Mouse (Mus musculus) hindbrain, embryonic 12.5 days (tissue): ENCODE results near the gene Odf3l1. TPM values are rescaled to one million over a fixed set of nuclear protein-coding genes. Genes with fewer than 3 reads are reported as not detected.
A peak's percentile ranks its signal among the peaks of the same experiment; 100 is the strongest.

Source experiments
- ATAC-seq: fragments of 200-750 bp; cut with Nextera tagmentation; 2 replicates; pipeline ENCODE4 v1.8.0; 2017; ENCODE audit warnings: moderate TSS enrichment; ENCODE audit not compliant: low FRiP score
- H3K27ac ChIP-seq: fragments of 300-500 bp; sonication (generic); 2 replicates; pipeline ENCODE4 v1.5.1; 2016; ENCODE audit warnings: mild to moderate bottlenecking
- H3K27me3 ChIP-seq: fragments of 300-500 bp; sonication (generic); 2 replicates; pipeline ENCODE4 v1.6.1; 2016; ENCODE audit warnings: mild to moderate bottlenecking
- H3K36me3 ChIP-seq: fragments of 300-500 bp; sonication (generic); 2 replicates; pipeline ENCODE4 v1.6.1; 2016; ENCODE audit warnings: mild to moderate bottlenecking
- H3K4me1 ChIP-seq: fragments of 300-500 bp; sonication (generic); 2 replicates; pipeline ENCODE4 v1.6.1; 2016
- H3K4me2 ChIP-seq: fragments of 300-500 bp; sonication (generic); replicated peaks from 2 replicates; pipeline ENCODE4 v1.6.1; 2016; ENCODE audit warnings: mild to moderate bottlenecking
- H3K4me3 ChIP-seq: fragments of 300-500 bp; sonication (generic); 2 replicates; pipeline ENCODE4 v1.5.1; 2016; ENCODE audit warnings: mild to moderate bottlenecking
- H3K9ac ChIP-seq: fragments of 300-500 bp; sonication (generic); 2 replicates; pipeline ENCODE4 v1.6.1; 2016; ENCODE audit warnings: mild to moderate bottlenecking, moderate library complexity
- H3K9me3 ChIP-seq: fragments of 300-500 bp; sonication (generic); replicated peaks from 2 replicates; pipeline ENCODE4 v1.6.1; 2016; ENCODE audit warnings: mild to moderate bottlenecking
- WGBS: fragments of 180-500 bp; shearing (Covaris S2); methylation state at CpG from one replicate; pipeline ENCODE4 v1.1.7; 2016; 5-methylcytosine and 5-hydroxymethylcytosine counted together
- polyA plus RNA-seq: library from polyadenylated mRNA; unstranded; fragments of >200 nt; fragmentation: Nextera tagmentation; extraction: Ambion mirVana; gene quantifications from 2 replicates; pipeline ENCODE4 v1.2.1, GENCODE M21; 2016

The Odf3l1 gene
- polyA plus RNA-seq, 1 experiment from 2014 or later, result 0.54 TPM

DNA sequence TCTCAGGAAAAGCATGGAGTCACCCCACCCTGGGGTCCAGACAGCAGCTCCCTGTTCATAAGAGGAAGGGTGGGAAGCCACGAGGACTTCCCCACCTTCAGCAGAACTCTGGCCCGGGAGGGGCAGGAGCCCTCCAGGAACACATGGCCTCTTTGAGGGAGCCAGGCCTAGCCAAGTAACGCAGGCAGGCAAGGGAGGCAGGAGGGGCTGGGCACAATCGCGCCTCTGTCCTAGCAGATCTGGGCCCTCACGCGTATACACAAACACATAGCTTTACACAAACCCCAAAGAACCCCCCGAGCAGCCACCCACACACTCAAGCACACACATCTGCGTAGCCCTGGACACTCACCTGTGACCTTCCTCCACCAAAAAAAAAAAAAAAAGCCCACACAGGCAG is 16.3 kb upstream of the Odf3l1 start:
- Histone ChIP-seq H3K4me2 (no peak overlapping the region), H3K36me3 (no peaks in the 10 kb centered on the region), H3K9ac (peak overlapping the region; percentile 13; the same call in 1 of the 2 replicates), H3K4me3 (no peak overlapping the region), H3K9me3 (no peaks in the 10 kb centered on the region), H3K27me3 (no peaks in the 10 kb centered on the region; the same call in 1 of the 2 replicates), H3K27ac (peak overlapping the region; percentile 62), H3K4me1 (peaks cover 19% of the 10 kb centered on the region)
- WGBS, result 56% methylated on average over 9 of the region's 9 CpGs
- ATAC-seq, result no peak

DNA sequence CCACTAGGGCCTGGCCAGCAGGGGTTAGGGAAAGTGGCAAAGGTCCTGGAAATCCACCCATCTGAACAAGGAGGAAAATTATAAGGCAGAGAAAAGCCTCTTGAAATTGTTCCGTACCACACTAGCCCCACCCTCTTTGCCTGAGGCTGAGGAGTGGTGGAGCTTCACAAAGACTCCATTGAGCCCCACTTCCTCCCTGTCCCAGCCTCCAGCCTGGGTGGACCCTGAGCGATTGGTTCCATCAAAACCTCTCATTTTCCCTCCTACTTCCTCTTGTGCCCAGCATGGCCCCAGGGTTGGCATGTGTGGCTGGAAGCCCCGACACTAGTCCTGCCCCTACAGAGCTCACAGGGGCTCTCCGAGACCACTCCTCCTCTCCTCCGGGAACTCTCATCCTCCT is 12.8 kb upstream of the Odf3l1 start:
- Histone ChIP-seq H3K27ac (no peak overlapping the region), H3K4me2 (no peak overlapping the region), H3K9me3 (no peaks in the 10 kb centered on the region), H3K4me1 (peaks cover 13% of the 10 kb centered on the region), H3K36me3 (no peaks in the 10 kb centered on the region), H3K27me3 (0 out of 2 replicates have a peak, but pooled peaks cover 4% of the 10 kb centered on the region), H3K4me3 (no peak overlapping the region), H3K9ac (no peak overlapping the region)
- no peak for ATAC-seq
- 71% methylated on average over 5 of the region's 5 CpGs for WGBS

DNA sequence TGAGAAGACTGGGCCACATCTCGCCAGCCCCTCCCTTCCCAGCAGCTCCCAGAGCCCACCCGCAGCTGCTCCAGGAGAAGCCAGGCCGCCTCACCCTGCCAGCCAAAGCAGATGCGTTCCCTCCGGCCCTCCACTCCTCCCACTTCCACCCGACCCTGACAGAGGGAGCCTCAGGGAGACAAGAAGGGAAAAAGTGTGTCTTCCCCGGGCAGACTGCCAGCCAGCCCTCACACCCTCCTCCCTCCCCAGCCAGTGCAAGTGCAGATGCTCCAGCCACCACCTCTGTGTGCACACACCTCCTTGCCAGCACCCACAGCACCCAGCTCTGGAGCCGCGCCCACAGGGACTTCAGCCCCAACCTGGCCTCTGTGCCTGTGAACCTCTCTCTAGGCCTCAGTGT is 12.3 kb upstream of the Odf3l1 start:
- 0 out of 2 replicates have a peak, but pooled peaks cover 4% of the 10 kb centered on the region for H3K27me3 ChIP-seq
- H3K9me3 ChIP-seq, result no peaks in the 10 kb centered on the region
- no peaks in the 10 kb centered on the region for H3K36me3 ChIP-seq
- H3K27ac ChIP-seq, result no peak overlapping the region
- 51% methylated on average over 9 of the region's 9 CpGs for WGBS
- H3K4me3 ChIP-seq, result no peak overlapping the region
- no peak overlapping the region for H3K9ac ChIP-seq
- no peak overlapping the region for H3K4me2 ChIP-seq
- ATAC-seq, result no peak
- peaks cover 9% of the 10 kb centered on the region; the same call in 1 of the 2 replicates for H3K4me1 ChIP-seq

DNA sequence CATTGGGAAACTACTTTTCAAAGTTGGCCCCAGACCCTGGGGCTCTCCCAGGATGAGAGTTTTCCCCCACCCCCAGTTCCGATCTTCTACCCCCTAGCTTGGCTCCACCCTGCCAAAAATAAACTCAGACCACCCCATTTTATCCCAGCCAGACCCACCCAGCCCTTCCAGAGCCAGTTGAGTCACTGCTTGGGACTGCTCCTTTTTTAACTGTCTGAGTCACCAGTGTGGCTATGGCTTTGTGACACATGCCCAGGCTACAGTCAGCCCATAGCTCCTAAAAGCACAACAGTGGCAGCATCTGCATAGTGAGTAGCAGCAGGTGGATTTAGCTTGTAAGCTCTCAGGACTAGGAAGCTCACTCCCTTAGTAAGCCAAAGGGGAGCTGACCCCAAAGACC is 8.6 kb upstream of the Odf3l1 start:
- Histone ChIP-seq H3K4me1 (peaks cover 16% of the 10 kb centered on the region), H3K36me3 (no peaks in the 10 kb centered on the region), H3K9ac (no peak overlapping the region), H3K4me2 (no peak overlapping the region), H3K27me3 (peaks cover 5% of the 10 kb centered on the region; the same call in 1 of the 2 replicates), H3K4me3 (no peak overlapping the region), H3K9me3 (no peaks in the 10 kb centered on the region), H3K27ac (no peak overlapping the region)
- ATAC-seq, result no peak
- WGBS, result 78% methylated on average over 1 of the region's 1 CpGs

DNA sequence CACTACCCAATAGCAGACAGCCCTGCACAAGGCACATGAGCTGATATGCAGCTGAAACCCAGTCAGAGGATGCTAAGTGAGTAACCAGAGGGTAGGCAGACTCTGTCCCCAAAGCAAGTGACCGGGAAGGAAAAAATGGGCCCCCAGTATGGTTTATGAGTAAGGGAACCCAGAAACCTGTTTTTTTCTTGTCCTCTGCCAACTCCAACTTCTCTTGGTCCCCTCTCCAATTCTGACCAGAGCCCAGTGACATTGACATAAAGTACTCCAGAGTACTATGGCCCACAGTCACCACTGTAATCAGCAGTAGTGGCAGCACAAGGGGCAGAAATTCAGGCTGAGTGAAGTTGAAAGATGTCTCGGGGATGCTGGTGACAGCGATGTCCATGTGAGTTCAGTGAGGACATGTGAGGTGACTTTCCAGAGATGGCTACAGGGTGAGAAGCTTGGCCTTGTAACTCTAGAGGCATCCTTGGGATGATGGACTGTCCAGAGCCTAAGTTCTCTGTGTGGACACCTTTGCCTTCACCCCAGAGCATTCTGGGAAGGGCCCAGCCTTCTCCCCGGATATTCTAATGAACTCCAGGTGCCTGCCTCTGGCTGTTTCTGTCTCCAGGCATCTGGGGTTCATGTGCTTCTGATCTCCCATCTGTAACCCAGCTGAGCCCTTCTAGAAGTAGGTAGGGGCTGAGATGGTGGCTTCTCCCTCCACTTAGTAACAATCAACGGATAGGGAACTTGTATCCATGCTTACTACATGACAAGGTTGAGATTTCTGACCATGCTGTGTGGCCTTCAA is 7.8 kb upstream of the Odf3l1 start:
- no peak for ATAC-seq
- Histone ChIP-seq H3K27ac (no peak overlapping the region), H3K4me1 (peaks cover 21% of the 10 kb centered on the region), H3K9ac (no peak overlapping the region), H3K4me3 (no peak overlapping the region), H3K27me3 (peaks cover 9% of the 10 kb centered on the region; the same call in 1 of the 2 replicates), H3K4me2 (no peak overlapping the region), H3K9me3 (no peaks in the 10 kb centered on the region), H3K36me3 (no peaks in the 10 kb centered on the region)
- whole genome bisulfite sequencing, result 80% methylated on average over 5 of the region's 5 CpGs

DNA sequence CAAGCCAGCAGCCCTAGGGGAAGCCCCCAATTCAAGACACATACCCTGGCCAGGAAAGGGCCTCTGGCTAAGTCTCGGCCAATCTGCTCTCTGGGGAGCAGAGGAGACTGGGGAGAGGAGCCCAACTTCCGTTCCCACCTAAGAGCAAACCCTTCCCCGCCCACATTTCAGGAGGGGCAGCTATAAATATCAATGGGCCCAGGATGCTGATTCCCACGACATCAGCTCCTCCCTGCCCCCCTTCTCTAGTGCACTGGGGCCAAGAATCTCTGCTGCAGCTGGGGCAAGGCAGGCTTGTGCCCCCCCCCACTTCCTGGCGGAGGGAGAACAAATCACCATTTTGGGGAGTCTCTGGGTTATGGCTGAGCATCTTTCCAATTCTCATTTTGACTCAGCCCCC is 6.7 kb upstream of the Odf3l1 start:
- no peak for ATAC-seq
- no peak overlapping the region; the same call in 1 of the 2 replicates for H3K9ac ChIP-seq
- H3K4me1 ChIP-seq, result peaks cover 18% of the 10 kb centered on the region
- no peak overlapping the region for H3K4me2 ChIP-seq
- 56% methylated on average over 5 of the region's 5 CpGs for WGBS
- peaks cover 18% of the 10 kb centered on the region for H3K27me3 ChIP-seq
- no peak overlapping the region for H3K4me3 ChIP-seq
- no peak overlapping the region for H3K27ac ChIP-seq
- no peaks in the 10 kb centered on the region for H3K36me3 ChIP-seq
- H3K9me3 ChIP-seq, result no peaks in the 10 kb centered on the region

DNA sequence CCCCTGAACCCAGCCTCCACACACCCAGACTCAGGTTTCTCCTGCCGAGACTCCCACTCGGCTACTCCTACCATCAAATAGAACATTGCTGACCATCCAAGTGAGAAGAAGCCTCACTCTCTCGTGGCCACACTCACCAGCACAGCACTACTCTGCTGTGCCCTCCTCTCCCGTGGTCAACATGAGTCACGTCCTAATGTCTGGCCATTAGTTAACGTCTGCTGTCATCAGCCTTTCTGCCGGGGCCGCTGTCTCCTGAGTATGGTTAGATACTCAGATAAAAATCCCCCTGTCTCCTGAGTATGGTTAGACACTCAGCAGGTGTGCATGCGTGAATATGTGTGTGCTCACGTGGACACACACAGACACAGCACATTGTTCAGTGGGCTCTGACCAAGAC is 6.3 kb upstream of the Odf3l1 start:
- Histone ChIP-seq H3K27ac (no peak overlapping the region), H3K9me3 (no peaks in the 10 kb centered on the region), H3K4me1 (peaks cover 18% of the 10 kb centered on the region), H3K4me3 (no peak overlapping the region), H3K9ac (no peak overlapping the region; the same call in 1 of the 2 replicates), H3K27me3 (peaks cover 22% of the 10 kb centered on the region), H3K4me2 (no peak overlapping the region), H3K36me3 (no peaks in the 10 kb centered on the region)
- no peak for ATAC-seq
- WGBS, result 64% methylated on average over 10 of the region's 10 CpGs

DNA sequence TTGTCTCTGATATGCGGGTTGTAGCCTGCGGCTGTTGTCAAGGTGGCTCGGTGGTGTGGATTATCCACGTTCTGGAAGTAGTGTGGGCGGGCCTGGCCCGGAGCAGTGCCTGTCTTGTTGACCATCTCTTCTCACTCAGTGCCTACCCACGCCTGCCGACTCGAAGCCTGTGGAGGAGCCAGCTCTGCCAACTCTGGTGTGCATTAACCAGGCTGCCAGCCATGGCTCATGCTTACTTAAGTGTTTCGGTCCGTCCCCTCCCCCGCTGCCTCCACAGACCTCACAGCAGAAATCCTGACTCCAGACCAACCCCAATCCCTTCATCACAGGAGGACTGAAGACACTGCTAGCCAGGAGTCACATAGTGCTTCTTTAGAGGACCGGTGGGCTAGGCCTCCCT is 5.1 kb upstream of the Odf3l1 start:
- peaks cover 22% of the 10 kb centered on the region for H3K4me1 ChIP-seq
- no peak overlapping the region for H3K27ac ChIP-seq
- H3K27me3 ChIP-seq, result peaks cover 34% of the 10 kb centered on the region
- WGBS, result 87% methylated on average over 13 of the region's 13 CpGs
- no peak overlapping the region for H3K4me3 ChIP-seq
- ATAC-seq, result no peak
- no peaks in the 10 kb centered on the region for H3K9me3 ChIP-seq
- H3K4me2 ChIP-seq, result no peak overlapping the region
- no peaks in the 10 kb centered on the region for H3K36me3 ChIP-seq
- H3K9ac ChIP-seq, result no peak overlapping the region

DNA sequence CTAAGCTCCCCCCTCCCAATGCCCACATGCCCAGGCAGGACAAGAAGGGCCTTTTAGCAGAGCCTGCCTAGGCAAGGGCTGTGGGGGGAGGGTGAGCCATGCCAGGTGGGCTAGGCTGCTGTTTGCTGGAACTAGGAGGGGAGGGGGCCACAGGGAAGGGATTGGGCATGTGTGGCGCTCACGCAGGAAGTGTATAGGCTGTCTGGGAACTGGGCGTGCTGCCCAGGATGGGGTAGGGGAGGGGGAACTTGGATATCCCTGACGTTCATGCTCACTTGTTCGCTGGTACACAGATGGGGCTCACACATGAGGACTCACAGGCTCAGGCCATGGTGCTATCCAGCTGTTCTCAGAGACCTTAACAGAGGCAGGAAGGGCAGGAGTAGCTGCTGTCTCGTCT is 3.8 kb upstream of the Odf3l1 start:
- WGBS, result 32% methylated on average over 6 of the region's 6 CpGs
- Histone ChIP-seq H3K9ac (no peak overlapping the region), H3K27ac (peak overlapping the region; percentile 36; the same call in 1 of the 2 replicates), H3K4me1 (peaks cover 30% of the 10 kb centered on the region), H3K4me3 (no peak overlapping the region), H3K4me2 (no peak overlapping the region; the same call in 1 of the 2 replicates), H3K9me3 (no peaks in the 10 kb centered on the region), H3K36me3 (no peaks in the 10 kb centered on the region), H3K27me3 (peaks cover 41% of the 10 kb centered on the region)
- ATAC-seq, result peak; percentile 53

DNA sequence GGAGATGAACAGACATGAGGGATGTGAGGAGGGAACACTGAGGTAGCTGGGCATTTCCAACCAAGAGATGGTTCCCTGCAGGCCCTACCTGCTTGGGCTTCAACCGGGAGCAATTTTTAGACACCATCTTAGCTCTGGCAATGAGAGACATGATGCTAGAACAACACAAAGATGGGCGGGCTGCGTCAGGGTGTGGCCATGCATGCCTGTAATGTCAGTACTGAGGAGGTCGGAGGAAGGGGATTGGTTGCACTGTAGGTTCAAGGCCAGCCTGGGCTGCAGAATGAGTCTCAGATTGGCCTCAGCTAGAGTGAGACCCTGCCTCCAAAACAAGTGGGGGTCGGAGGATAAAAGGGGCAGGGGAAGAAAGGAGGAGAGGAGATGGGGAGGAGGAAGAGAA is 2.0 kb upstream of the Odf3l1 start:
- H3K36me3 ChIP-seq, result no peaks in the 10 kb centered on the region
- no peak overlapping the region for H3K27ac ChIP-seq
- H3K27me3 ChIP-seq, result peaks cover 42% of the 10 kb centered on the region
- ATAC-seq, result no peak
- peak overlapping the region; percentile 50; the same call in 1 of the 2 replicates for H3K4me2 ChIP-seq
- 85% methylated on average over 5 of the region's 5 CpGs for WGBS
- no peaks in the 10 kb centered on the region for H3K9me3 ChIP-seq
- H3K9ac ChIP-seq, result no peak overlapping the region
- H3K4me1 ChIP-seq, result peaks cover 29% of the 10 kb centered on the region
- H3K4me3 ChIP-seq, result no peak overlapping the region

DNA sequence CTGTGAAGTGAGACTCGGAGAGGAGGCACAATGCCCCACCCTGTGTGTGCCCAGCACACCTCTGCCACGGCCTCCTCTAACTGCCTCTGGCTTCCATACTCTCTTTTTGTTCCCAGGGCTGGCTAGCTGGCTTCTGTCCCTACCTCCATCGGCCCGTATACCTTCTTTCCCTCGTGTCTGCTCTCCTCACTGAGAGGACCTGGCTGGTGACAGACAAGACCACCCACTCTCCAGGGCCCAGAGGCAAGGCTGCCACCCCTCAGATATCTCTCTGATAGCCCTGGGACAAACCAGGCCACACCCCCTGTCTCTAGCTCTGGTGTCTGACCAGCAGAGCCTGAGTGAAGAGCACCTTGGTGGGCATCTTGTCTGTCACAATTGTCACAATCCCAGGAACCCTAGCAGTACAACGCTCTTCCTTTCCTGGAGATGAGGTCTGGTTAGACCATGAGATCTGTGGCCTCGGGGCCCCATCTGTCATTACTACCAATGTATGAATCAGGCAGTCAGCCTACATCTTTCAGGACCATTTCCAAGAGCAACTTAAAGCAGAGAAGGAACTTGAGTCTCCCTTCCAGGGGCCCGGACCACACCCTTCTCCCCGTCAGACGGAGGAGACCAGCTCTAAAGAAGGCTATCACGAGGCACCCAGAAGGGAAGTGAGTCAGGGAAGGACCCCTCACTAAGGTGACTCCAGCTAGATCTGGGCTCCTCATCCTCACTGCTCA is 1.4 kb upstream of the Odf3l1 start:
- H3K36me3 ChIP-seq, result no peaks in the 10 kb centered on the region
- peaks cover 23% of the 10 kb centered on the region for H3K4me1 ChIP-seq
- peaks cover 42% of the 10 kb centered on the region for H3K27me3 ChIP-seq
- peak overlapping the region; percentile 50 for H3K4me2 ChIP-seq
- ATAC-seq, result no peak
- no peak overlapping the region for H3K9ac ChIP-seq
- no peaks in the 10 kb centered on the region for H3K9me3 ChIP-seq
- H3K27ac ChIP-seq, result no peak overlapping the region
- peak overlapping the region; percentile 29 for H3K4me3 ChIP-seq
- WGBS, result 78% methylated on average over 11 of the region's 11 CpGs

DNA sequence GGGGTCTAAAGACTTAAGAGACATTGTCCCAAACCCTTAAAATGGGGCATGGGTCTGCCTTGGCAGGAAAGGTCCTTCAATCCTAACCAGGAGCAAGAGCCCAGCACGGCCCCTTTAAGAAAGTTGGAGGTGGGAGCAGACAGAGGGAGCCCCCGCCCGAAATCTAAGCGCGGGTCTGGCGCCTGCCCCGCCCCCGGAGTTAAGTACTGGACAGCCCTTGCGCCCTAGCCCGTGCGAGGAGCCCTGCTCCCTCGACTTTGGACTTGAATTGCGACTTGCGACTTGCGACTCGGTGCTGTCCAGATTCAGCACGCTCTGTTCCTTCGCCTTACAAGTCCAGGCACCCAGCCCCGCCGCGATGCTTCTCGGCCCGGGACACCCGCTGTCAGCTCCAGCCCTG is 353 bp upstream of the Odf3l1 start, which contains the start of gene Cspg4:
Gene Cspg4, plus strand, starts transcription at position 202 of the 400 bp plus-strand sequence.
- Histone ChIP-seq H3K4me1 (peaks cover 23% of the 10 kb centered on the region), H3K4me3 (peak within 1 kb of the TSS; percentile 29), H3K27ac (0 out of 2 replicates have a peak within 1 kb of the TSS, but pooled peaks have one; percentile 30), H3K36me3 (no peaks in the 10 kb centered on the region), H3K4me2 (peak within 1 kb of the TSS; percentile 50), H3K9me3 (no peaks in the 10 kb centered on the region), H3K27me3 (peaks cover 42% of the 10 kb centered on the region), H3K9ac (peak within 1 kb of the TSS; percentile 41)
- ATAC-seq, result no peak
- 4% methylated on average over 21 of the region's 24 CpGs for WGBS
